Mouse (Mus musculus): ENCODE results near the gene Atxn7. TPM values are rescaled to one million over a fixed set of nuclear protein-coding genes. Genes with fewer than 3 reads are reported as not detected.

Gene Atxn7
- polyA plus RNA-seq, 1 experiment from 2014 or later, result 0.94 TPM

Other genes starting within 250 kb of the Atxn7 start
- not detected in 2 replicates for gene Gm281, start 47.0 kb upstream of the Atxn7 start, polyA plus RNA-seq (2015; fragmentation: Nextera tagmentation; extraction: Ambion mirVana)
- 63.4 and 72.1 TPM in 2 replicates for gene Thoc7, start 412 bp downstream of the Atxn7 start, polyA plus RNA-seq (2015; fragmentation: Nextera tagmentation; extraction: Ambion mirVana)
- gene Psmd6, start 159.5 kb downstream of the Atxn7 start, polyA plus RNA-seq (2015; fragmentation: Nextera tagmentation; extraction: Ambion mirVana), result 107 and 116 TPM in 2 replicates
- gene Olfr720, start 225.4 kb downstream of the Atxn7 start, polyA plus RNA-seq (2015; fragmentation: Nextera tagmentation; extraction: Ambion mirVana), result not detected in 2 replicates

Data from liver, embryonic 15.5 days (tissue).